Mouse (Mus musculus) ovary, adult 18-20 months (tissue): ENCODE measurements at regions not wholly inside any gene's neighbourhood (a gene's known extent, or its start where the extent isn't known, plus 50 kb on each side); places are given as distances from the start of the nearest gene placed in this dataset.

Experiments
- DNase-seq: peaks from one replicate; pipeline ENCODE4 v3.0.0; 2022; ENCODE audit warnings: low spot score, mixed read lengths

DNA sequence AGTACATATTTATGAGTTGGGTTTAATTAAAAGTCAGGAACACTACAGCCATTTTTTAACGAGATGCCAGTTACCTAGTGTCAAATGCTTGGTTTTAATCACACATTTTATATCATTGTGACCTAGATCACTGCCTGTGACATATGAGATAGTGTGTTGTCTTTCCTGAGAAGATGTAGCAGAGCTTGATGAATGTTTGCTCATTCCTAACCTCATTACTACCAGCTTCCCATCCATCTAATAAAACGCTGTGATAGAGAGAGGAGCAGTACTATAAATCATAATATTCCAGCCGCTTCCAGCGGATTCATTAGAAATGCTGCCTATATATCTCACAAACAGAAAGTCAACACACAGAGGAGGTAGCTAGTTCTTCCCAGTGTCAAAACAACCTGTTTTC lies 163.6 kb downstream of the Aldoart1 start:
- no peak for DNase-seq

DNA sequence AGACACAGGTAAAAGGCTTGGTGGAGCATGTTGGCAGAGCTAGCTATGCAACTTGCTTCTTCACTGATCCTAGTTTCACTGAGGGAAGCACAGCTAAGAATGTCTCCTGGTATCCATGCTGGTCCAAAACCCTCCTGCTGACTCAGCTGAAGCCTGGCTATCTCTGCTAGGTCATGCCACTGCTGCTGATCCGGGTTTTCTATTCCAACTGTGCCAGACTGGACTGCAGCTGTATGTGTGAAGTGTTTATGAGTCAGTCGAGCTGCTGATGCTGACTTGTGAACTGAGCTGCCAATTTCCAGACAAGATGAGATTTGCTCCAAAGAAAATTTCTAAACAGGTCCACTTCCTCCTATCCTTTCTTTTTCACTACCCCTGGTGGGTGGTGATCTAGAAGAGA lies 178.4 kb downstream of the Aldoart1 start:
- DNase-seq = no peak

- DNase-seq = no peak
These were observed 180.6 kb downstream of the Aldoart1 start for GRCm38 (mm10) chr4:72671652-72672411.

DNA sequence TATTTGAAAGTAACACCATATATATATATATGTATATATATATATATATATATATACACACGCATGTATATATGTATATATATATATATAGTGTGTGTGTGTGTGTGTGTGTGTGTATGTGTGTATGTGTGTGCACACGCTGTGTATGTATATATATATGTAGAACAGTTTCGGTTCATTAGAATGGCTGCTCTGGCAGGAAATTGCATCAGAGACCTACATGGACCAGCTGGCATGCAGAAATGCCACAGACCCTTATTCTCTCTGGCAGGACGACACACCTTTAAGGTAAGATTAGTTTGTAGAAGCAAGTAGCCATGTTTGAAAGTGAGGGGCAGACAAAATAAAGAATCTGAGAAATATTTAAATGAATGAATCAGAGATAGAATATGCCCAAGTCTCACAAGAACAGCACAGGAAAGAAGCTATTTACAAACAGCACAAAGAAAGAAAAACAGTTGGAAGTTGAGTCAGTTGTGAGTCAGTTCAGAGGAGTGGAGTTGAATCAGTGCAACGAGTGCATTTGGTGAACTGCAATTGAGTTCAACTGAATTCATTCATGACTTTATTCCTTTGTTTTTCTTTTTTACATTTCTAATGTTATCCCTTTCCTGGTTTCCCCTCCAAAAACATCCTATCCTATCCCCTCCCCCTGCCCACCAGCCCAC lies 182.5 kb downstream of the Aldoart1 start:
- no peak for DNase-seq

GRCm38 (mm10) chr4:72664379-72664778 lies 188.1 kb downstream of the Aldoart1 start:
- DNase-seq = no peak

DNA sequence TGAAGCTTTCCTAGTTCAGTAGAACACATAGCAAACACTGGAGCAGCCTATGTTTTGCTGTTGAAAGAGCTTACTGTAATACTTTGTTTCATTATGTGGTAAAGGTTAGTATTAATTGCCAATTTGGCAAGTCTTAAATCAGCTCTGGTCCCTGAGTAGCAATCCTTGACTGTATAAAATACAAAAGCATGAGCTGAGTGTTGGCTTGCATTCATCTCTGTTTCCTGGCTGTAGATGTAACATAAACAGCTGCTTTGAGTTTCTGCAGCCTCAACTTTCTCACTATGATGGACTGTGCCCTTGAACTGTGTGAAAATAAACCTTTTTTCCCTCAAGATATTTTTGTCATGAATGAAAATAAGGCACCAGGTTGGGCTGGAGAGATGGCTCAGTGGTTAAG lies 190.0 kb downstream of the Aldoart1 start:
- DNase-seq = no peak

- no peak for DNase-seq
These were observed 196.2 kb downstream of the Aldoart1 start for GRCm38 (mm10) chr4:72656206-72656605.

DNA sequence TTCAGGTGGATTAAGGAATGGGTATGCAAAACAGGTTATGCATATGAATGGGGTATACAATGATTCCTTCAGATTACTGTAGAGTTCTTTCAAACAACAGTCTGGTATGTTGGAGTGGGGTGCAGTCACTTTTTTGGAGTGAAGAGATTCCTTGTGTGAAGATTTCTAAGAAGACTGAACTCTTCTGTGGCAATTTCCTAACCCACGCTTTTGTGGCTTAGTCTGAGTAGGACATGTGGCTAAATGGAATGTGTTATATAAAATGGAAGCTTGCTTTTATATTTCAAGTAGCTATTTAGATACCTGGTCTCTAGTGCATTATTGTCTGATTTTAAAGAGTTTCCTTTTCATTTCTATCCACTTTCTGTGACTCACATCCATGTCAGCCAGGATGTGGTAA lies 205.3 kb downstream of the Aldoart1 start:
- DNase-seq = no peak

- no peak for DNase-seq
These were observed 223.0 kb downstream of the Aldoart1 start for GRCm38 (mm10) chr4:72629416-72629815.

- DNase-seq = no peak
These were observed 225.1 kb downstream of the Aldoart1 start for GRCm38 (mm10) chr4:72627219-72627930.

DNA sequence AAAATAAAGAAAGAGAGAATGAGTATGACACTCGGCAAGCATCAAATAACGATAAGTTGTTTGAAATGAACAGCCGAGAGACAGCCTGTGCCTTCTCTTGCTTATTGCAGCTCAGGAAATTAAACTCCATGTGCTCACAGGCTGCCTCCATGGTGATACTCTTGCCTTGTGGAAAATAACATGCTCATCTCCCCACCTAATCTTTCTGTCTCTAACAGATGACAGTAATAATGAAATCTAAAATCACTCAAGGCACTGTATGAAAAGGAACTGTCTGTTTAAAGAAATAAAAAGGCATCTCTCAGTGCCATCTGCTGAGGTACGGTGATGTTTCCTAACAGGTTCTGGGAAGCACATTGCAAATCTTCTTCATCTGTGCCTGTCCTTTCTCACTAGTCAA lies 247.3 kb downstream of the Aldoart1 start:
- DNase-seq = no peak

- no peak for DNase-seq
These were observed 256.9 kb downstream of the Aldoart1 start for GRCm38 (mm10) chr4:72595494-72595893.

DNA sequence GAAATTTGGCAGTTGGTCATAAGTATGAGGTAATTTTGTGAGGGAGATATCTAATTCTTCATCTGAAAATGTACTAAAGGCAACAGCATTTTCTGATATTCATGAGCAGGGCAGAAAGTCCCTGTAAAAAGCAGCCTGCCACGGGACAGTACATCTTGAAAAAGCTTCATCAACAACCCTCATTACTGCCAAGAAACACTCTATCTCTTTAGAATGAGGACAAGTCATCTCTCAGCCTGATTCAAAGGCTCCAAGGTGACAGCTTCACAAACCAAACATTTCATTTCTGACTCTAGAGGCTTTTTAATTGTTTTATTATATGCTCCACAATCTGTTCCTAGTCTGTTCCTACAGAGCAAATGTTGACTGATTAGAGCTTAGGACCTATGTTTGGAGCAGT lies 260.3 kb downstream of the Aldoart1 start:
- DNase-seq = no peak

- no peak for DNase-seq
These were observed 277.5 kb downstream of the Aldoart1 start for GRCm38 (mm10) chr4:72574946-72575345.

DNA sequence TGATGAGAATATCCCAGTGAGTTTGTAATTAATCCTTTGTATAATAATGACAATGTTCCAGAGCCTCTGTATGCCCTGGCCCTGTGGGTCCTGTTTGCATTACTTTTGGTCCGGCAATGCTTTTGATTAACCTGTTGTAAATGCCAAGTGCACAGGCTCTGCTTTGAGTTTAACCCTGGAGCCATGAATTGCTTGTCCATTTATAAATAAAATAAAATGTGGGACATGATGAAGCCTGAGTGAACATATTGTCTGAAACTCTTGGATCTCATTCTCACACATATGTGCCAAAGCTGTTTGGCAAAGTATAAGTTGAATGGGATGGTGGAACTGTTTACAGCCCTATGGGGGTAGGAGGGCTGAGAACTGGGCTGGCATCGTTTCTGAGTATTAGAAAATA lies 280.5 kb downstream of the Aldoart1 start:
- DNase-seq = no peak

GRCm38 (mm10) chr4:72565186-72565585 lies 287.2 kb downstream of the Aldoart1 start:
- no peak for DNase-seq

DNA sequence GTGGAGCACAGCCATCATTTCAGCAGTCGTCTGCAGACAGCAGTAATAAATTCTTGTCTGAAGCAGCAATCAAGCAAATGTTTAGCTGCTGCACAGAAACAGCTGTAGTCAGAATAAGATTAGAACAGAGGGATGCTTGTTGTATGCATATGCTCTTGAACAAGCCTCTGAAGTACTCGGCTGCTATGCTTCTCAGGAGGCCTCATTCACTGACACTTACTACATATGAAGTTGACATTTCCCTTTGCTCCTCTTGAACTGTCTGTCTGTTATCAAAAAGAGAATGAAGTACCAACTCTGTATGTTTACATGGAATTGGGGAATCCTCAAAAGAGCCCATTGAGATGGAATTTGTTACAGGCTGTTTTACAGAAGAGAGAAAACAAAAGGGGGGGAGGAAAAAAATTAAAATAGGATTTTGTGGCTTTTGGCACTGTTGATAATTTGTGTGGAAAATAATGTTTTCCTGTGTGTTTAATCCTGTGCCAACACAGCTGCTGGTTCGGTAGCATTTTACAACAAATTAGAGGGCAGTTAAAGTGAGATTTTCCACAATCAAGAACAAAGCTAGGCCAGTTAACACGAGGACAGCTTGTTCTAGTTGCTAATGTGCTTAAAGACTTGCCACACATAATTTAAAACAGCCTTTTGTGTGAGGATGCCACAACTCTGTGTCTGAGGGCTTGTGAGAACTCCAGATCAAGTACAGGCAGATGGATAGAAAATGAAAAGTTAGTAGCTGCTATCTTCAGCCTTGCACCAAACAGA lies 289.3 kb downstream of the Aldoart1 start:
- DNase-seq = no peak

DNA sequence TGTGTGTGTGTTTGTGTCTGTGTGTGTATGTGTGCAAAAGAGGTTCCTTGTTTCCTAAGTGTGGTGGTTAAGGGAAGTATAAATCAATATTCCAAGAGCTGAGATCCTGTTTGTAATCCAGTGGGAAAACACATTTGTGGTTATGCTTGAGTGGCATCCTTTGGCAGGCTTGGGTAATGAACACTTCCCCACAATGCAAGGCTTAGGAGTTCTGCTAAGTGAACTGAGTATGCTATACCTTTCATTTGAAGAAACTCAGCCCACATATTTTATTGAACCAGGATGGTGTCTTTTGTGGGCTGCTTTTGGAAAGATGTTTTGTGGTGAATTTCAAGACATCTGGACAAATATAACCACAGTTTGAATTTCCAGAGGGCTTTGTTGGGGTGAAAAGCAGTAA lies 298.2 kb downstream of the Aldoart1 start:
- no peak for DNase-seq

DNA sequence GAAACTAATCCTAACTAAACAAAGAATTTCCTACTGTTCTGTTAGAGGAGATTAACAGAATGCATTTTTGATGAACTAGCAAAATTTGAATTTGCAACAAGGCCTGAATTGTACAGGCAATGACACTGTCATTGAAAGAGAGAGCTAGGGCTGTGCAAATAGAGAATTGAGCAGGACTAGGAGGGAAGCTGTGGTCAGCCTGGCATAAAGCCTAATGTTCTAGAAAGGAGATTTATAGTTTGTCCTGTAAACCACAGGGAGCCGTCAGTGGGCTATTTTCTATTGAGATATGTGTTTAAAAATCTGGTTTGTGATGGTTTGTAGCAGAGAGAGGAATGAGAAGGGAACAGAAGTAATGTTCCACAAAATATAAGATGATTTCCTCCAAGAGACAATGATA lies 317.9 kb downstream of the Aldoart1 start:
- DNase-seq = no peak

- DNase-seq = no peak
These were observed 323.9 kb upstream of the Tle1 start for GRCm38 (mm10) chr4:72524630-72525029.

DNA sequence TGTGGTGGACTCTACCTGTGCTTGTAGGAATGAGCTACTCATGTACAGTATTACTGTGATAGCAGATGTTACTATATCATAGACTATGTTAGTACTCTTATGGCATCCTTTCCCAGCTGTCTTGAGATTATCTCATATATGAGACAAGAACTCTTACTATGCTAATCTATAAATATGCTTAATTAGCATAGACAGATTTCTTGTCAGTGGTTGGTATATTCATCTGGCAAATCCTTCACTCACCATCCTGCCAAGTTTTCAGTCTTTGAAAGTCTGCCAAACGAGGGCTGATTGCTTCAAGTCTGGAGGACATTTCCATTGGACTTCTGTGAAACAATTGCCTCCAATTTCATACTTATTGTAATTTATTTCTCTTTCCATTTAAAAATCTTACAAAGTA lies 323.4 kb upstream of the Tle1 start:
- no peak for DNase-seq

GRCm38 (mm10) chr4:72511220-72511619 lies 310.5 kb upstream of the Tle1 start:
- no peak for DNase-seq
